Mouse (Mus musculus) cerebellum, postnatal 10 days (tissue): ENCODE data around the gene Pex3.

Experiments
- DNase-seq, 2 experiments: peaks; one replicate each; pipeline ENCODE4 v3.0.0; 2021; ENCODE audit warnings: mixed read lengths in 2 of 2

The Pex3 gene

GRCm38 (mm10) chr10:13552646-13553497 is at the start of gene Pex3, which contains the start of gene Adat2:
TSS of gene Pex3 (minus strand) at chr10:13553142.
TSS of gene Adat2 (plus strand) at chr10:13552894.
- DNase-seq: peak; percentile 94 to 95

GRCm38 (mm10) chr10:13600926-13601325 is 48.0 kb upstream of the Pex3 start:
- peak; percentile 32 to 35 for DNase-seq

- no peak for DNase-seq
Measured at GRCm38 (mm10) chr10:13597491-13597890, 44.5 kb upstream of the Pex3 start.

- no peak for DNase-seq
Measured at GRCm38 (mm10) chr10:13596866-13597265, 43.9 kb upstream of the Pex3 start.

- DNase-seq: peak in 1 of 2 experiments; percentile 7
Measured at GRCm38 (mm10) chr10:13596073-13596472, 43.1 kb upstream of the Pex3 start.

GRCm38 (mm10) chr10:13593529-13593928 is 40.6 kb upstream of the Pex3 start:
- DNase-seq: no peak

- no peak for DNase-seq
Measured at GRCm38 (mm10) chr10:13592196-13592595, 39.3 kb upstream of the Pex3 start.

GRCm38 (mm10) chr10:13587914-13588313 is 35.0 kb upstream of the Pex3 start:
- DNase-seq: no peak

- no peak for DNase-seq
Measured at GRCm38 (mm10) chr10:13577123-13577522, 24.2 kb upstream of the Pex3 start.

GRCm38 (mm10) chr10:13572410-13572809 is 19.5 kb upstream of the Pex3 start:
- DNase-seq: no peak

- DNase-seq: no peak
Measured at GRCm38 (mm10) chr10:13572003-13572402, 19.1 kb upstream of the Pex3 start.

GRCm38 (mm10) chr10:13570697-13571538 is 18.0 kb upstream of the Pex3 start:
- no peak for DNase-seq

- DNase-seq: peak; percentile 63 to 64
Measured at GRCm38 (mm10) chr10:13569818-13570217, 16.9 kb upstream of the Pex3 start.

GRCm38 (mm10) chr10:13566393-13566792 is 13.5 kb upstream of the Pex3 start:
- no peak for DNase-seq

- DNase-seq: no peak
Measured at GRCm38 (mm10) chr10:13565080-13565448, 12.1 kb upstream of the Pex3 start.

GRCm38 (mm10) chr10:13564364-13565079 is 11.6 kb upstream of the Pex3 start:
- peak; percentile 89 to 90 for DNase-seq

- DNase-seq: no peak
Measured at GRCm38 (mm10) chr10:13560014-13560674, 7.2 kb upstream of the Pex3 start.

- no peak for DNase-seq
Measured at GRCm38 (mm10) chr10:13554316-13554715, 1.4 kb upstream of the Pex3 start.

- no peak for DNase-seq
Measured at GRCm38 (mm10) chr10:13553498-13553985, 600 bp upstream of the Pex3 start.

- DNase-seq: no peak
Measured at GRCm38 (mm10) chr10:13541721-13542120, 11.2 kb downstream of the Pex3 start.

- DNase-seq: no peak
Measured at GRCm38 (mm10) chr10:13539769-13540333, 13.1 kb downstream of the Pex3 start.

GRCm38 (mm10) chr10:13536706-13537105 is 16.2 kb downstream of the Pex3 start:
- DNase-seq: no peak
